Mouse (Mus musculus) left cerebral cortex, postnatal 10 days (tissue): ENCODE data around the gene Bank1. TPM values are rescaled to one million over a fixed set of nuclear protein-coding genes. Genes with fewer than 3 reads are reported as not detected.
A peak's percentile ranks its signal among the peaks of the same experiment; 100 is the strongest.

ENCODE experiments used
- DNase-seq, 2 experiments: peaks; one replicate each; pipeline ENCODE4 v3.0.0; 2021 to 2022; ENCODE audit warnings: low spot score in 2 of 2, mixed read lengths in 1 of 2; ENCODE audit errors: extremely low spot score in 1 of 2
- intact Hi-C: fragments of 180-260 bp; cut with DNase I; formaldehyde crosslinking; loops from one replicate; pipeline ENCODE4 v1.15.1; 2025
- total RNA-seq, 2 experiments: library from RNA; stranded (reverse); gene quantifications; 2 replicates each; pipeline ENCODE4 v1.2.3; 2021

Gene Bank1
- total RNA-seq, 2 experiments from 2014 or later = 0.71 to 0.73 TPM

DNA sequence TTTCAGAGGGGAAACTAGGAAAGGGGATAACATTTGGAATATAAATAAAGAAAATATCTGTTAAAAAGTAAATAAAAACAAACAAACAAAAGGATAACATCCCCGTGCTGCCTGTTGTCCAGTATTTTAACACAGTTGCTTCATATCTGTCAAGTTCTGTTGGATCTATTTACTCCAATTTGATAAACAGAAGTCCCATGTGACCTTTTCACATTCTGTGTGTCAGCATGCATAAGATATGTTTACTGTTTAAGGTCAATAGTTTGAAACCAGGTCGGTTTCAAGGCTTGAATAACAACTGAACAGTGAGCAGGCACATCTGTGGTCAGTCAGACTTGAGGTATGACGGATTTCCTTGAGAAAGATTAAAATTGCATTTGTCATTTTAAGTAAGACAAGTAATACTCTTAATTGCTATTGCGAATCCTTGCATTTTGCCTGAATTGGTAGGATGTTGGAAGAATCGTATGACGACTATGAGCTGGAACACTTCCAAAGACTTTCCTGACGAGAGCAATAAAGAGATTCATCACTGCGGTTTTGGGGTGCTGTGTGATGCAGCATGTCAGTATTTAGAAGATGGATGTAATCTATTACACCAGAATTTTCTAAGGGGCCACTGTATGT lies 60.8 kb downstream of the Bank1 start:
- no peak for DNase-seq
- intact Hi-C loops = no loop called here

DNA sequence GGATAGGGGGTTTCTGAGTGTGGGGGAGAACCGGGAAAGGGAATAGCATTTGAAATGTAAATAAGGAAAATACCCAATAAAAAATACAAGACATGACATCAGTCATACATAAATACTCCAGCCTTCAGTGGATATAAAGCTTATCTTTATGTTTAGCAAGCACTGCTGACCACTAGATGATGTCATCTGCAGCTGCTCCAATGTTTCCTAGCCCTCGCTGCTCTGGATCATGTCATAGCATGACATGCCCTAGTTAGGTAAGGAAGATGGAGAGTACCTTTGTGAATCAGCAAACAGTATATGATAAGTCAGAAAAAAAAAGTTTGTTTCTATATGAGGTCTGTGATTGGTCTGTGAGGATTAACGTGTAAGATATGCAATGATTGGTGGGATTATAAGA lies 68.1 kb downstream of the Bank1 start:
- DNase-seq = no peak
- intact Hi-C loops = no loop called here

DNA sequence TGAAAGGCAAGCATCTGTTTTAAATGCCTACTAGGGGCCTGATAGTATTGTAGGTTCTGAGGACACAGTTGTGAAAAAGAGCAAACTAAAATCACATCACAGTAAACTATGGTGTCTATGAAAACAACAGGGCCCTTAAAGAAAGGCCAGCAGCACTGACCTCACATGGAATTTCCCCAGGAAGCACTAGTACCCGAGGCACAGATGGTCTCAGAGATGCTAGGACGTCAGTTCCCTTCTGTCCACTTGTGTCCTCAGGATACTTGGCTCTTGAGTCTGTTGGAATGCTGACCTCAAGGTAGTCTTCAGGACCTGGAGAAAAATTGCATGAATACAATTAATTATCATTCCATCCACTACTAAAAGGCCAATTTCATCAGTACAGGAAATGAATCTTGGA lies 71.2 kb downstream of the Bank1 start:
- intact Hi-C loops = no loop called here
- no peak for DNase-seq

DNA sequence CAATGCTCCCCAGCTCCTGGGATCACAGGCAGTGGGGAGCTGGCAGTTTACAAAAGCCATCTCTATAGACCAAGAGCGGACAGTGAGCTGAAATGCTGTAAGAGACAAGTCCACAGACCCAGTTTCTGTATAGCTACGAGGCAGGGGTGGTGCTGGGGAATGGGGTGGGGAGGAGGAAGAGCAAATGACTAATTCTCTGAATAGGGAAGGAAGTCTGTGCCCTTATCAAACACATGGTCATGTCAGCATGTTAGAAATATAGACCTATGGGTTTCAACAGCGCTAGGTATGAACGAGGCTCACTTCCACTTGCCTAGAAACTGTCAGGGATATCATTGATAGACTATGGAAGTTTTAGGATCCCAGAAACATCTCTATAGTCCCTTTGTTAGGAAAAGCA lies 73.0 kb downstream of the Bank1 start:
- DNase-seq = no peak

DNA sequence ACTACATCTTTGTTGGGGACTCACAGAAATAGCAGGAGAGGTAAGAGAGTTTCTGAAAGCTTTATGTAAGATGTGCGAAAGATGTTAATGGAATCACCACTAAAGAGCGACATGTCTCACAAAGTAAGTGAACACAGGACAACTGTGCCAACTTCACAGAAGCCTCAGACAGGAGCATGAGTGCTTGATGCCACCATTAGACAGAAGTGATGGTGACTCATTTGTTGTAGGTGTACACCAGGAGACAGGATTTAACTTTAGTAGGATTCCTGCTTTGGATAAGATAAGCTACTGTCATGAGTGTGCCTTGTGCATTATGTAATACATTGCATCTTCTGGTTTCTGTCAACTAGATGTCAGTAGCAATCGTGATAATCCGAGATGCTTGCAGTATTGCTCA lies 74.3 kb downstream of the Bank1 start:
- intact Hi-C loops = no loop called here
- no peak for DNase-seq

More for the DNA sequence above, 73.0 kb downstream of the Bank1 start:
- intact Hi-C loops = no loop called here

DNA sequence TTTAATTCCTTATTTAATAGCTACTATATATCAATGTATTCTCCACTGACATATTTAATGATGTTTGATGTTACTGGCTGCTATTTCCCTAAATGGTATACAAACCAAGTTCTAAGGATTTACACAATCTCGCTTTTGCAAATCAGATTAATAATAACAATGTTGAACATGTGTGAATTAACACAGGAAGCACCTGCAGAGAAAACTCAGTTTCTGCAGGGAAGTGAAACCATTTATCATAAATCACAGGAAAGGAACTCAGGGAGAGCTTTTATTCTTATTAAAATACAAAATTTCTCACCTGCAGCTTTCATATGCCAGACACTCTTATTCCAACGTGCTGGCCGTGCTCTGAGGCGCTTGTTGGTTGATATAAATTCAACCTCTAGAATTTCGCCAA lies 78.5 kb downstream of the Bank1 start:
- intact Hi-C loops = no loop called here
- no peak for DNase-seq

DNA sequence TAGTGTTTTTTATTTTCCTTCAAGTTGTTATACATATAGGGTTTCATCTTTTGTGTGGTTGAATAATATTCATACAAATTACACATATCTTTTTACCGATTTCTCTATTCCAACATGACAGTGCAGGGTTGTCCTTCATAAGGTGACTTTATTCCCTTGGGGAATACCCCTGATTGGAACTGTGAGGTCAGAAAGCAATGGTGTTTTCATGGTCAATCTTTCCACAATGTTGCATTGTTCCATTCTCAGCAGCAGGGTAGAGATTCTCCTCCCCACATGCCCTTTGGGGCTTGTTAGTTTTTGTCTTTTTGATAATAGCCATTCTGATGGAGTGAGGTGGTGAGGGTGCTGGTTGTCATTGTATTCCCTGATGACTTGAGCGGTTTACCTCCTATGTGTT lies 80.9 kb downstream of the Bank1 start:
- DNase-seq = no peak
- intact Hi-C loops = no loop called here

DNA sequence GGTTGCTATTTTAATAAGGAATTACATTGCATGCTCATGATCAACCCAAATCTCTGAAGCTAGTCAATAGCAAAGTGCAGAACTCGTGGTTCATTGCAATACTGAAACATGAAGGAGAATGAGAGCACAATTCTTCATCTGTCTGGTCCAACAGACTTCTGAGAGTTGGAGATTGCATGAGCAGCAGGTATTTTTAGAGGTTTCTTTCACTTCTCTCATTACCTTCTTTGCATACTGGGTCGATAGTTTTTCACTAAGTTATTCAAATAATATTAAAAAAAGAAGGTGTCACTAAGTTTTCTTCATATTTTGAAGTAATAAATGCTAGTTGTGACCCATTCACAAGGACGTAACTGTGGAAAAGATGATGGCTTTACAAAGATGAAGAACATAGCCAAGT lies 87.1 kb downstream of the Bank1 start:
- intact Hi-C loops = no loop called here
- no peak for DNase-seq

DNA sequence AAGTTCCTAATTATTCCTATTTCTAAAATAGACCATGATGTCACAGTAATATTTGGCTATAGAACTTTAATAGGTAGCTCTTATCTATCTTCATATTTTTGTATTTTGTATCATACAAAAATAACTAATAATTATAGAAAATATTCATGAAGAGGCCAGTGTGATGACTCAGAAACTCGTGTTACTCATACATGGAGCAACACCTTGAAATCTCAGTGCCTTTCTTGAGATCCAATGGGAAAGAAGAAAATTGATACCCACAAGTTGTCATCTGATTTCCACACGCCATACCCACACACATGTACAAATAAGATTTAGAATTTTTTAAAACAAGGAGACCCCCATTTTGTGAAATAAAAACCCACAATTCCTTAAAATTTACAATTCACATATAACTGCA lies 92.4 kb downstream of the Bank1 start:
- DNase-seq = no peak
- intact Hi-C loops = no loop called here

DNA sequence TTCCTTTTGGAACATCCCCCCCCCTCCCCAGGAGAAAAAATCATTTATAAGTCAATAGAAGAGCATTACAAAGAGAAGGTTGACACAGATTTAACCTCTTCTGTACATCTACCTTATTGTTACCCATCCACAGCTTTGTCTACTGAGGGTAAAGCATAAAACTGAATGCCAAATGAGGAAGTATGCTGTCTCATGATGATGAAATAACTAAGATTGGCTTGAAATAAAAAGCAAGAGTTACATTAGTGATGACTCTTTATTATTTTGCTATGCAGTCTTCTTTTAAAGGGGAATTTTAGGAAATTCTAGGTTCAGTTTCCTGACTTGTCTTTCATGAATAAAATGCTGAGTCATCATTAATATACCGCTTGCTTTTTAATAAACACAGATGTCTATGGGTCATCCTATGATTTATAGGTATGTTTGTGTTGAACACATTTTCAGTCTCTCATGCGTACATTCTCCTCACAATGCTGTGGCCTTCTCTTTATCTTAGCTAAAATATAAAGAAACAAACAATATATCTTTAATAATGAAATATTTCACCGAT lies 95.2 kb downstream of the Bank1 start:
- intact Hi-C loops = no loop called here
- no peak for DNase-seq

DNA sequence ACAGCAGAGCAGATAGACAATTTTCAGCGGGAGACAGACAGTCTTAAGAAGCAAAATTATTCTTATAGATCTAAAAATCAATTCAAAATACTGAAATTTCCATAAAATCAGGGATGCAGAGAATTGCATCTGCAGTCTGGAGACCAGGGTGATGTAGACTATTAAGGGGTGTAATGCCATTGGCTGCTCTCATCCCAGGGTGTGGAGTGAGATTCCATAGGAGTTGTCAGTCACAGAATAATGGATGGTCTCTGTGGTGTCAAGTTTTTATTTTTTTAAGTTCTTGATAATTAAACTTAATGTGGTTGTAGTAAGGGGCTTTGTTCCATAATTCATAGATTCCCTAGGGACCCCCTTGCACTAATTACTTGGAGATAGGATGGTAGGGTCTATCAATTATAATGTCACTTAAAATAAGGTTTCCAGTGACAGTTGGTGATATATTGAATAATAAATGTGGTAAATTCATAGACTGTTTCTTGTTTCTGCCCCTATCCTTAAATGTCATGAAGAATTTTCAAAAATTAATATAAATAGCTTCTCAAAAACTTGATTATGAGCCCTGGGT lies 136.1 kb downstream of the Bank1 start:
- intact Hi-C loops = no loop called here

DNA sequence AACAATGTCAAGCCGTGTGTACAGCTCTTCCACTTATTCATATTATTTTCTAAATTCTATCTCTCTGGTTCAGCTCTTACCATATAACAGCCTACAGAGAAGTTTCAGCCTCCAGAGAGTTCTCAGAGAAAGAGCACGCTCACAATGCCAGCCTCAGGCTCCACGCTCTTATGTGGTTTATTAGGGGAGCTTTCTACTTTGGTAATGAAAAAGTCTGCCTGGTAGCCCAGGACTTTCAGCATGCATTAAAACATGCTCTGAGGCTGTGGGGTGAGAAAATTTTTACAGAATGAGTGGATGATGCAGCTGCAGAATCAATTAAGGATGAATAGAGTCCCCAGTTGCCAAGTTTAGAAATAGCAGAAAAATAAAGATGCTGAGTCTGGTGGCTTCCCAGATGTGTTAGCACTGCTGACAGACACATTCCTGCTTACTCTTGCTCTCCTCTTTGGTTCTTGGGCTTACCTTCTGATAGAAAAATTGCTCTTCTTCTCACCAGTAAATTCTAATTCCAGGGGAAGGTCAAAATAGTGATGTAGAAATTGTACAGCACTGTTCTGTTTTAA lies 139.2 kb downstream of the Bank1 start:
- intact Hi-C loops = no loop called here
- DNase-seq = no peak

More for the DNA sequence above, 136.1 kb downstream of the Bank1 start:
- no peak for DNase-seq

DNA sequence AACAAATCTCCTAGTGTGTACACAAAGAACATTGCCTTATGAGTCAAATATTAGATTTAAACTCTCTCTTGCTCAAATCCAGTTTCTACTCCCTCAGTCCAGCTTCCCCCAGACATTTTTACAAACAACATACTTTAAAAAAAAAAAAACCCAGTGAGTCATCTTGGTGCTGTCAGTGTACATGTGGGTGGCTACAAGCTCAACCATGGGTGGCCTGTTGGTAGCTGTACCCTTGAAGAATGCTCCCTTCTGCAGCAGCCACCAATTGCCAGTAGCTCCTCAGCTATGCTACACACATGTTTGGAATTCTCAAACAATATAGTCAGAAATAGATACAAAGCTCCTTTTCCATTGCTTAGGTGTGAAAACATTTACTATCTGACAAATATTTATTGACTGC lies 154.2 kb downstream of the Bank1 start:
- intact Hi-C loops = no loop called here
- no peak for DNase-seq

DNA sequence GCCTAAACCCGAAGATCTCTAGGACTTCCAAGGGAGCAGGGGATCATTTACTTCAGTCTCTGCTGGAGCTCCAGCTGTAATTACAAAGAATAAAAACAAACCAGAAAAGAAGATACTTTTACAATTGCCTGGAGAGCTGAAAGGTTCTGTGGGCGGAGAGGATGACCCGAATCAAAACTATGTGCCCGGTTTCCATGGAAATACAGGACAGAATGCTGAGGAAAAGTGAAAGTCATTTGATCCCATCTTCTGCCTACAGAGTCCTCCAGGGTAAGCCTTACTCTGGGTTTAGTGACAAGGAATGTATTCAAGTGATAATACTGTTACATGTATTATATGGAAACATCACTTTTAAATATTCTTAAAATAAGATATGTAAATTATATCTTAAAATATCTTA lies 157.8 kb downstream of the Bank1 start:
- no peak for DNase-seq
- intact Hi-C loops = no loop called here

DNA sequence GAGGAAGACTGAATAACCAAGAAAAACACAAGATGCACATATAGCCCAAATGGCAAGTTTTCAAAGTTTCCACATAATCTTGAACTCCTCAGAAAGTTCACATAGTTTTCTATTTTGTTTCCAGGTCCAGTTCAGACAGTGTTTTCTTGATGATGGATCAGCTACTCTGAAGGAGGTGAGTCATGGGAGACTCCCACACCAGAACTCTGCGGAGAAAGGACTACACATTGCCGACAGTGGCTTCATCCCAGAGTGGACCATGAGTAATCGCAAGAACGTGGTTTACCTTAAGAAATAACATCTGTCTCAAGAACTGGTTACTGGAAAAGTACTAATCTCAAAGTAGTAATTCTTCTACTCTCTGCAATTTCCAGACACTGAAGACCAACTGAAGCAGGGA lies 159.2 kb downstream of the Bank1 start:
- DNase-seq = no peak
- intact Hi-C loops = no loop called here

DNA sequence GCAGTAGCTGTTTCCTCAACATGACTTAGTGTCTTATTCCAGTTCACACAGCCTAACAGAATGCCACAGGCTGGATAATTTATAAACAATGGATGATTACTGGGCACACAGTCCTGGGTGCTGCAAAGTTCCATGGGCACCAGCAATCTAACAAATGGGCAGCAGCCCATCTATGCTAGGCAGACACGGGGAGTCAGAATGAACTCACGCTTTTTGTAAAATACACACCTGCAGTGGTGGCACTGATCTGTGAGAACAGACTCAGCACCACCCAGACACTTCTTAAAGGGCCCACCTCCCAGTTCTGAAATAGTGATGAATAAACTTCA lies 159.9 kb downstream of the Bank1 start:
- no peak for DNase-seq
- intact Hi-C loops = no loop called here

DNA sequence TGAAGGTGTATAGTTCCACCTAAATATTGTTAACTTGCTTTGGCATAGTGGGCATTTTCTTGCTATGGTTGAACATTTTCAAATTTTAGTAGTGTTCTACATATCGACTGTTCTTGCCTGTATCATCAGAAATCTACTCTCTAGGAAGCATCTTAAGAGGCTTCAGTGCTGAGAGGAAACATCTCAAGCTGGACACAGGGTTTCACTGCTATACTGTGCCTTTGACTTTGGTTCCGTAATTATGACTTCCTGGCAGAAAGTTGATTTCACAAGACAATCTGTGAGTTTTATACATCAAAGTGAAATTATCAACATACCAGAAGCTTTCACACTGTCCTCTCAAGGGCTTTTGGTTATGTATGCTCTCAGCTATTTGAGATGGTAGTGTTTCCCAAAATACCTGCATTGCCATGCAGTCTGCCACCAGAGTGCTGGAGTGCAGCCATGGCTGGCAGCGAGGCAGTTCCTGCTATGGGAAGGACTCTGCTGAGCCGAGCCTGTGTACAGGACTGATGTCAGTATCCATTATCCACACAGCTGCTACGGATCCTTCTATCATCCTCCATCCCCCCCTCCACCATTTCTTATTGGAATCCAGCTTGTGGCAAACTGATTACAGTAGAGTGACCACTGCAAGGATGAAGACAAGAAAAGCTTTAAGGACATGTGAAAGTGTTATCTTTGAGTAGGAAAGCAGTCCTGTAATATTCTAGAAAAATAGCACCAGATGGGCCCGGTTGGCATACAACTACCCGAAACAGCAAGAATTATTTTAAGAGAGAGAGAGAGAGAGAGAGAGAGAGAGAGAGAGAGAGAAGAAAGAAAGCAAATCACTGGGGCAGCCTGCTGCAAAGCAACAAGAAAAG lies 160.5 kb downstream of the Bank1 start:
- DNase-seq = peak; percentile 10 to 66
- intact Hi-C loops = no loop called here

DNA sequence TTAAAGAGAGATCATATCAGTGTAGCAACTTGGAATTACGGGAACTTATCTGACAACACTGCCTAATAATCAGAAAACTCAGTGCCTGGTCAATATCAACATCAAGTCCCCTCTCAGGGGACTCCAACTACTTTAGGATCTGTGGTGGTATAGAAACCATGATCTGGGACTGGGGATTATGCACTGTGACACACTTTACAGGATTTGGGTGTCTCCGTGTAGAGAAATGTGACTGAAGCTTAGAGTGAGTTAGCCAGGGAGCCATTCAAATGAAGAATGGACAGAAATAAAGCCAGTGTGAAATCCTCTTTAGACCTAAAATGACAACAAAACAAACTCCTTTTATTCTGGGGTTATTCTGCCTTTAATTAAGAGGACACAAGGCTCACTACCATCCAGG lies 167.8 kb downstream of the Bank1 start:
- intact Hi-C loops = no loop called here
- DNase-seq = no peak

DNA sequence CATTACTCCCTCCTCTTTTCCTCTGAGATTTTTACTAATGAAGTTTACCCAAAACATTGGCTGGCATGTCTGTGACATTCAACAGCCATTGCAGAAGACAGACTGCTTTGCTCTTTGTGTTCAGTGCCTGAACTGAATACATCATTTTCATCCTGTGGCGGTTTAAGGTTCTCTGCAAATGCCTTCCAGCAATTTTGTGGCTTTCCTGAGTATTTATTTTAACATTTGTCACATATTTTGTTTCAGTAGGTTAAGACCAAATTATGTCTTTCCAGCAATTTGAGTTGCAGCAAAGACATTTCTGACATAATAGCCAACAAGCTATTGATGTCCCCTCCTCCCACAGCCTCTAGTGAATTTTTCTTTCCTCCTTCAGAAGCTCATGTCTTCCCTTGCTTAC lies 170.3 kb downstream of the Bank1 start:
- DNase-seq = no peak
- intact Hi-C loops = no loop called here

DNA sequence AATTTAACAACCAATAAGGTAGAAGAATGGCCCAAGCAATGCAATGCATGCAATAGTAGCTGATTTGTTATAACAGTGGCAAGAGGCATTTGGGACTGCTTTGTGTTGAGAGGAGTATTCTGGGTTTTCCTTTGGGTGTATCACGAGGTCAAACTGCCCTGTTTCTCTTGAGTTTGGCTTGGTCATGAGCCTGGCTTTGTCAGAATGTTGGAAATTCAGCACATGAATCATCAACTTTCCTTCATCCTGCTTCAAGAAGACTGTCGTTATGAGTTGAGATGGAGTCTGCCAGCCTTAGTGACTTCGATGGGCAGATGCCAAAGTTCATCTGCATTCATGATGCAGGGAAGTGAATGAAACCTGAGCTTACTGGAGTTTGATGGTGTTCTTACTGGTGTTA lies 175.0 kb downstream of the Bank1 start:
- DNase-seq = no peak
- intact Hi-C loops = no loop called here
